Mouse (Mus musculus) ES-Bruce4 (cell line): ENCODE results near the gene Acox2. TPM values are rescaled to one million over a fixed set of nuclear protein-coding genes. Genes with fewer than 3 reads are reported as not detected.

ENCODE experiments used
- H3K27ac ChIP-seq: 2 replicates; pipeline ENCODE4 v1.5.1; 2012; ENCODE audit warnings: low read length, inconsistent platforms; ENCODE audit not compliant: insufficient read depth
- H3K27me3 ChIP-seq: 2 replicates; pipeline ENCODE4 v1.6.1; 2012; ENCODE audit warnings: mild to moderate bottlenecking, low read length, inconsistent platforms; ENCODE audit not compliant: control insufficient read depth, poor library complexity, insufficient read depth, severe bottlenecking
- H3K36me3 ChIP-seq: 2 replicates; pipeline ENCODE4 v1.6.1; 2012; ENCODE audit warnings: inconsistent platforms, mild to moderate bottlenecking, low read length, moderate library complexity; ENCODE audit not compliant: control insufficient read depth, poor library complexity, insufficient read depth, severe bottlenecking
- H3K4me1 ChIP-seq: one replicate; pipeline ENCODE4 v1.8.1; 2011; ENCODE audit warnings: low read length; ENCODE audit not compliant: control insufficient read depth, insufficient read depth
- H3K4me3 ChIP-seq: 2 replicates; pipeline ENCODE4 v1.5.1; 2011; ENCODE audit warnings: low read depth, mild to moderate bottlenecking, low read length
- H3K9ac ChIP-seq: 2 replicates; pipeline ENCODE4 v1.6.1; 2012; ENCODE audit warnings: low read depth, mild to moderate bottlenecking, inconsistent platforms; ENCODE audit not compliant: poor library complexity, severe bottlenecking
- H3K9me3 ChIP-seq: replicated peaks from 2 replicates; pipeline ENCODE4 v1.6.1; 2012; ENCODE audit warnings: mild to moderate bottlenecking, low read length, inconsistent platforms; ENCODE audit not compliant: control insufficient read depth, poor library complexity, insufficient read depth, severe bottlenecking
- CTCF ChIP-seq: IDR thresholded peaks from one replicate; pipeline ENCODE4 v1.8.1; 2011; ENCODE audit warnings: low read depth, low read length
- EP300 ChIP-seq: IDR thresholded peaks from 2 replicates; pipeline ENCODE4 v1.6.1; 2011; ENCODE audit warnings: low read depth, low read length; ENCODE audit not compliant: insufficient read depth
- POLR2A ChIP-seq: IDR thresholded peaks from one replicate; pipeline ENCODE4 v1.8.1; 2011; ENCODE audit warnings: low read length; ENCODE audit not compliant: insufficient read depth
- polyA plus RNA-seq: library from polyadenylated mRNA; stranded (reverse); fragments of >200 nt; gene quantifications from 2 replicates; pipeline ENCODE4 v1.2.4, GENCODE M21; 2011; ENCODE audit warnings: low read depth; ENCODE audit not compliant: missing spikeins, insufficient read depth, insufficient read length

The Acox2 gene
- polyA plus RNA-seq, 1 experiment = not detected

- no peak overlapping the region for H3K4me3 ChIP-seq
Measured at GRCm38 (mm10) chr14:8207543-8207942, 51.6 kb downstream of the Acox2 start.

DNA sequence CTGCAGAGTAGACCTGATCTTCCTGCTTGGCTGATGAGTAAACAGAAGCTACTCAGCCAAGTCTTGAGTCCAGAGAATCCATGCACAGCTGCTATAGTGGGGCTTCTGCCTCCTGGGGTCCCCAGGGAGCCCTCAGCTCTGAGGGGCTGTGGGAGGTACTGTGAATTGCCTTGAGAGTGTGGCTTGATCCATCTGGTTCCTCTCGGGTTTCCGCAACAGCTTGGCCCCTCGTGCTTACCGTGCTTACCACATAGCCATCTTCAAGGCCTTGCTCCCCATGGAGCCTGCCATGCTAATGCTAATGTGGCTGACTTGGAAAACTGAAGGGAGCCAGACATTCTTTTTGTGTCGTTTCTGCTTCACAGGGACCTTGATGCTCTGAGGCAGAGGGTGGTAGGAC, 52.0 kb downstream of the Acox2 start:
- Histone ChIP-seq H3K36me3 (no peaks in the 10 kb centered on the region), H3K4me1 (peaks cover 9% of the 10 kb centered on the region), H3K27me3 (no peaks in the 10 kb centered on the region), H3K27ac (peak overlapping the region; percentile 29; the same call in 1 of the 2 replicates), H3K9ac (no peak overlapping the region), H3K9me3 (no peaks in the 10 kb centered on the region), H3K4me3 (no peak overlapping the region)
- peak; percentile 72; the same call in 1 of the 2 replicates for TF ChIP-seq EP300
- TF ChIP-seq POLR2A = no peak
- TF ChIP-seq CTCF = no peak

More at GRCm38 (mm10) chr14:8207543-8207942, 51.6 kb downstream of the Acox2 start:
- H3K27ac ChIP-seq = peak overlapping the region; percentile 29
- TF ChIP-seq CTCF (no peak), EP300 (no peak), POLR2A (no peak)
- no peaks in the 10 kb centered on the region for H3K9me3 ChIP-seq
- H3K9ac ChIP-seq = no peak overlapping the region
- H3K27me3 ChIP-seq = no peaks in the 10 kb centered on the region
- H3K36me3 ChIP-seq = no peaks in the 10 kb centered on the region
- peaks cover 9% of the 10 kb centered on the region for H3K4me1 ChIP-seq

DNA sequence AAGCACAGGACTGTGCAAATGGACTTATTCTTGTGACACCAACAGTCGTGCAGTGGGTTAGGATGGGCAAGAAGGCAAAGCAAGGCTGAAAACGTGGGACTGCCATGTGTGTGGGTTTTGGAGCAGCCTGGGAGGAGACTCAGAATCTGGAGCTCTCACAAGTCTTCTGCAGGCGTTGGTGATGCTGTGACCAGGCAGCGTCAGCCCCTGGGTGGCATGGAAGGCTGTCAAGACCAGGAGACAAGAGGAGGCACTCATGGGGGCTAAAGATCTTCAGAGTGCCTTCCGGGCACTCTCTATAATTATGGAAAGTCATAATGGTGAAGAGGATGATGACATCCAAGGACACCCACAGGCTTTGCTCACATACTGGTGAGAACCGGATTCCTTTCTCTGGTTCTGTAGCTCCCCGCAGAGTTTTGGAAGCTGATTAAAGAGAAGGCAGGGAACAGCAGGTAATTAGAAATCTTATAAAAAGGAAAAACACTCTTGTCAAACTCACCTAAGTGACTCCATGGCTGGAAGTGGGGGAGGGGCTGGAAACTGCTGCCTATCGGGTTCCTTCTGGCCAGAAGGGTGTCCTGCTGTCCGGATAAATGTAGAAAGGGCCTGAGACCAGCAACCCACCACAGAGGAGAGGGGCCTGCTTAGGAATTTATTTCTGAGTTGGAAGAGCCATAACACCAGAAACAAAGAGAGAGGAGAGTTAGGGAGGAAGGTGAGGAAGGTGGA, 52.8 kb downstream of the Acox2 start:
- Histone ChIP-seq H3K9ac (no peak overlapping the region), H3K4me3 (no peak overlapping the region), H3K4me1 (peaks cover 11% of the 10 kb centered on the region), H3K27ac (no peak overlapping the region), H3K27me3 (no peaks in the 10 kb centered on the region), H3K9me3 (no peaks in the 10 kb centered on the region), H3K36me3 (no peaks in the 10 kb centered on the region)
- TF ChIP-seq EP300 (no peak), POLR2A (no peak), CTCF (no peak)

GRCm38 (mm10) chr14:8201715-8202114, 57.4 kb downstream of the Acox2 start:
- TF ChIP-seq POLR2A (no peak), EP300 (no peak), CTCF (no peak)
- H3K27me3 ChIP-seq = no peaks in the 10 kb centered on the region
- H3K9me3 ChIP-seq = no peaks in the 10 kb centered on the region

GRCm38 (mm10) chr14:8200769-8201168, 58.4 kb downstream of the Acox2 start:
- Histone ChIP-seq H3K36me3 (no peaks in the 10 kb centered on the region), H3K9me3 (no peaks in the 10 kb centered on the region), H3K27ac (no peak overlapping the region), H3K4me3 (no peak overlapping the region), H3K4me1 (peaks cover 2% of the 10 kb centered on the region), H3K27me3 (no peaks in the 10 kb centered on the region), H3K9ac (no peak overlapping the region)
- TF ChIP-seq POLR2A (no peak), EP300 (no peak), CTCF (no peak)

More at GRCm38 (mm10) chr14:8201715-8202114, 57.4 kb downstream of the Acox2 start:
- no peak overlapping the region for H3K27ac ChIP-seq
- H3K36me3 ChIP-seq = no peaks in the 10 kb centered on the region
- peaks cover 6% of the 10 kb centered on the region for H3K4me1 ChIP-seq
- H3K4me3 ChIP-seq = no peak overlapping the region
- no peak overlapping the region for H3K9ac ChIP-seq

DNA sequence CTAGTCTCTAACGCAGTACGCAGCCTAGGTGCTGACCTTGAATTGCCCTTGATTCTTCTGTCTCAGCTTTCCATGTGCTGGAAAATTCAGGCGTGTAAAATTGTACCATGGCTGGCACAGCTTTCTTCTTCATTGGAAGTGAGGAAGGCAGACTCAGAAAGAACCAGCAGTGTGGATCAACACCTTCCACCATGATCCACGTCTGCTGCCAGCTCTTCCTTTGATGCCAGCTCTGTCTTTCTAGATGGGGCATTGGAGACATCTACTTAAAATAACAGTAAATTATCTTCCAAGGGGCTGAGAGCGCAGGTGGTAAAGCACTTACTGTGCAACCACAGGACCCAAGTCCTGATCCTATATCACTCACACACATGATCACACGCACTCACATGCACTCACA, 66.4 kb downstream of the Acox2 start:
- H3K9ac ChIP-seq = no peak overlapping the region
- no peaks in the 10 kb centered on the region for H3K9me3 ChIP-seq
- no peak overlapping the region for H3K27ac ChIP-seq
- no peaks in the 10 kb centered on the region for H3K36me3 ChIP-seq
- no peak overlapping the region for H3K4me3 ChIP-seq
- H3K4me1 ChIP-seq = no peaks in the 10 kb centered on the region
- no peak for TF ChIP-seq CTCF
- no peak for TF ChIP-seq POLR2A
- H3K27me3 ChIP-seq = no peaks in the 10 kb centered on the region
